21 mouse cellular contexts compared by ENCODE assay signal in the genomic region with DNA sequence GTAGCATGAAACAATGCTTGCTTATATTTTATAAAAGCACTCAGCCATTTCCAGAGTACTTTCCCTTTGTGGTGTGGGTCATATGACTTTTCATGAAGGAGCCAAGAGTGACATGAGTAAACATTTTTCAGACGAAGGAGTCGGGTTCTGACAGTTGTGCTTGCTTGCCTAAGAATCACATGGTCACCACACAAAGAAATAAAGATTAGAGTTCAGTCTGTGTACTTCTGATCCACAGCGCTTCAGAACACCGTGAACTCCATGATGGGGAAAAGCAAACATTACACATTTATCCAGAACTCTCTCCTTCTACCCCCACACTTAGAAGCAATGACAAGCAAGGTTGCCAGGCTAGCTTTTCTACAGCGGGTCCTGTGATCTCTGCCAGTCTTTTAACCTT.
A peak's percentile ranks its signal among the peaks of the same experiment; 100 is the strongest.
DNase-seq lines count a peak whose midpoint lies in the region; ATAC-seq lines count a peak whose summit lies in the region.
"Had no signal": no experiment of that assay in that cellular context is flagged by ENCODE, and none has a peak within 500 bp of the region (broad histone marks: within the 10 kb centered on the region; RNA-seq: fewer than 3 reads in every experiment).

No protein-coding gene starts in this region.

- no peaks in the 10 kb centered on the region for H3K36me3 ChIP-seq in intestine, embryonic 16.5 days (ENCODE audit: control insufficient read depth, insufficient read depth, low read length)
- no peaks in the 10 kb centered on the region for H3K36me3 ChIP-seq in lung, embryonic 16.5 days (ENCODE audit: control insufficient read depth, insufficient read depth, low read length)
- no peaks in the 10 kb centered on the region for H3K36me3 ChIP-seq in stomach, embryonic 15.5 days
- no peaks in the 10 kb centered on the region for H3K36me3 ChIP-seq in heart, embryonic 10.5 days
- H3K36me3 ChIP-seq: limb, embryonic 10.5 days; midbrain, embryonic 10.5 days had no signal

- H3K27ac ChIP-seq in intestine, embryonic 16.5 days (ENCODE audit: low read length): no peak overlapping the region
- peak overlapping the region; percentile 78 for H3K27ac ChIP-seq in lung, embryonic 16.5 days (ENCODE audit: low read length)
- peak overlapping the region; percentile 37; the same call in 1 of the 2 replicates for H3K27ac ChIP-seq in stomach, embryonic 15.5 days
- H3K27ac ChIP-seq in heart, embryonic 10.5 days: no peak overlapping the region
- H3K27ac ChIP-seq: heart, adult 2 months; hindbrain, embryonic 14.5 days; limb, embryonic 10.5 days; liver, embryonic 14.5 days; midbrain, embryonic 10.5 days had no signal

- WGBS in intestine, embryonic 16.5 days: 58% methylated on average over 5 of the region's 5 CpGs
- 36% methylated on average over 5 of the region's 5 CpGs for whole genome bisulfite sequencing in lung, embryonic 16.5 days
- WGBS in stomach, embryonic 15.5 days: 58% methylated on average over 5 of the region's 5 CpGs
- WGBS in heart, embryonic 10.5 days: 77% methylated on average over 5 of the region's 5 CpGs

- H3K4me2 ChIP-seq in intestine, embryonic 16.5 days (ENCODE audit: low read depth, low read length): no peak overlapping the region
- peak overlapping the region; percentile 27 for H3K4me2 ChIP-seq in lung, embryonic 16.5 days (ENCODE audit: low read depth, low read length)
- H3K4me2 ChIP-seq in stomach, embryonic 15.5 days: no peak overlapping the region
- H3K4me2 ChIP-seq: hindbrain, embryonic 14.5 days had no signal

- H3K4me3 ChIP-seq in intestine, embryonic 16.5 days (ENCODE audit: low read length): no peak overlapping the region
- no peak overlapping the region for H3K4me3 ChIP-seq in lung, embryonic 16.5 days (ENCODE audit: low read length)
- no peak overlapping the region for H3K4me3 ChIP-seq in stomach, embryonic 15.5 days (replicated peaks)
- no peak overlapping the region for H3K4me3 ChIP-seq in heart, embryonic 10.5 days
- H3K4me3 ChIP-seq: erythroblast, embryonic 14.5 days; heart, adult 2 months; limb, embryonic 10.5 days; midbrain, embryonic 10.5 days had no signal

- no peaks in the 10 kb centered on the region for H3K9me3 ChIP-seq in intestine, embryonic 16.5 days (ENCODE audit: control insufficient read depth, low read length)
- no peaks in the 10 kb centered on the region for H3K9me3 ChIP-seq in lung, embryonic 16.5 days (ENCODE audit: control insufficient read depth, low read length)
- H3K9me3 ChIP-seq in stomach, embryonic 15.5 days: no peaks in the 10 kb centered on the region
- no peaks in the 10 kb centered on the region for H3K9me3 ChIP-seq in heart, embryonic 10.5 days
- H3K9me3 ChIP-seq: limb, embryonic 10.5 days; midbrain, embryonic 10.5 days had no signal

- no peaks in the 10 kb centered on the region for H3K4me1 ChIP-seq in intestine, embryonic 16.5 days (ENCODE audit: control insufficient read depth, insufficient read depth, low read length)
- peaks cover 12% of the 10 kb centered on the region for H3K4me1 ChIP-seq in lung, embryonic 16.5 days (replicated peaks; ENCODE audit: control insufficient read depth, insufficient read depth, low read length)
- no peaks in the 10 kb centered on the region for H3K4me1 ChIP-seq in stomach, embryonic 15.5 days
- no peaks in the 10 kb centered on the region for H3K4me1 ChIP-seq in heart, embryonic 10.5 days
- H3K4me1 ChIP-seq: midbrain, embryonic 10.5 days had no signal

- DNase-seq in lung, adult 18-20 months: peak; percentile 28 to 66
- no peak for DNase-seq in lung, postnatal 4 days
- no peak for DNase-seq in heart, embryonic 10.5 days (ENCODE audit: low spot score)
- DNase-seq in adrenal gland, postnatal 4 days (ENCODE audit: low spot score in 2 of 2): no peak
- no peak for DNase-seq in heart, postnatal 4 days
- DNase-seq: adrenal gland, postnatal 36 days; cerebellum, adult 8-10 months; gastrocnemius, postnatal 14 days; heart, adult 2 months; layer of hippocampus, postnatal 36 days; right cerebral cortex, adult 18-20 months; thymus, adult 2 months had no signal

- ATAC-seq in intestine, embryonic 16.5 days: peak; percentile 14; the same call in 1 of the 2 replicates
- peak; percentile 81 for ATAC-seq in lung, embryonic 16.5 days (ENCODE audit: low read depth)
- ATAC-seq in stomach, embryonic 15.5 days (ENCODE audit: insufficient read depth, low FRiP score, low read depth): peak; percentile 92
- ATAC-seq: forebrain, embryonic 14.5 days had no signal

- H3K27me3 ChIP-seq in intestine, embryonic 16.5 days (replicated peaks; ENCODE audit: control insufficient read depth, insufficient read depth, low read length): no peaks in the 10 kb centered on the region
- H3K27me3 ChIP-seq in lung, embryonic 16.5 days (ENCODE audit: control insufficient read depth, insufficient read depth, low read depth, low read length): no peaks in the 10 kb centered on the region
- no peaks in the 10 kb centered on the region for H3K27me3 ChIP-seq in stomach, embryonic 15.5 days (replicated peaks)
- no peaks in the 10 kb centered on the region for H3K27me3 ChIP-seq in heart, embryonic 10.5 days (ENCODE audit: insufficient read depth, poor library complexity, severe bottlenecking)

- H3K9ac ChIP-seq in intestine, embryonic 16.5 days (ENCODE audit: low read depth, low read length): no peak overlapping the region
- no peak overlapping the region for H3K9ac ChIP-seq in lung, embryonic 16.5 days (ENCODE audit: low read length)
- no peak overlapping the region for H3K9ac ChIP-seq in stomach, embryonic 15.5 days
- H3K9ac ChIP-seq: hindbrain, embryonic 14.5 days; liver, embryonic 14.5 days had no signal

Comparison
In these comparisons a context has a peak if more than half of its experiments do, and no peak if none do; other contexts are left out.
1. DNase-seq: peak in lung, adult 18-20 months (2 of 2); none in lung, postnatal 4 days (0 of 2), heart, embryonic 10.5 days (single experiment), adrenal gland, postnatal 4 days (0 of 2) and heart, postnatal 4 days (single experiment).
2. ATAC-seq: peak in every context shown above with its lines; median percentile 92 in stomach, embryonic 15.5 days; 81 in lung, embryonic 16.5 days; 14 in intestine, embryonic 16.5 days.
3. H3K27ac ChIP-seq: peak in lung, embryonic 16.5 days (single experiment) and stomach, embryonic 15.5 days (single experiment); none in intestine, embryonic 16.5 days (single experiment) and heart, embryonic 10.5 days (single experiment).